In the genomic region with DNA sequence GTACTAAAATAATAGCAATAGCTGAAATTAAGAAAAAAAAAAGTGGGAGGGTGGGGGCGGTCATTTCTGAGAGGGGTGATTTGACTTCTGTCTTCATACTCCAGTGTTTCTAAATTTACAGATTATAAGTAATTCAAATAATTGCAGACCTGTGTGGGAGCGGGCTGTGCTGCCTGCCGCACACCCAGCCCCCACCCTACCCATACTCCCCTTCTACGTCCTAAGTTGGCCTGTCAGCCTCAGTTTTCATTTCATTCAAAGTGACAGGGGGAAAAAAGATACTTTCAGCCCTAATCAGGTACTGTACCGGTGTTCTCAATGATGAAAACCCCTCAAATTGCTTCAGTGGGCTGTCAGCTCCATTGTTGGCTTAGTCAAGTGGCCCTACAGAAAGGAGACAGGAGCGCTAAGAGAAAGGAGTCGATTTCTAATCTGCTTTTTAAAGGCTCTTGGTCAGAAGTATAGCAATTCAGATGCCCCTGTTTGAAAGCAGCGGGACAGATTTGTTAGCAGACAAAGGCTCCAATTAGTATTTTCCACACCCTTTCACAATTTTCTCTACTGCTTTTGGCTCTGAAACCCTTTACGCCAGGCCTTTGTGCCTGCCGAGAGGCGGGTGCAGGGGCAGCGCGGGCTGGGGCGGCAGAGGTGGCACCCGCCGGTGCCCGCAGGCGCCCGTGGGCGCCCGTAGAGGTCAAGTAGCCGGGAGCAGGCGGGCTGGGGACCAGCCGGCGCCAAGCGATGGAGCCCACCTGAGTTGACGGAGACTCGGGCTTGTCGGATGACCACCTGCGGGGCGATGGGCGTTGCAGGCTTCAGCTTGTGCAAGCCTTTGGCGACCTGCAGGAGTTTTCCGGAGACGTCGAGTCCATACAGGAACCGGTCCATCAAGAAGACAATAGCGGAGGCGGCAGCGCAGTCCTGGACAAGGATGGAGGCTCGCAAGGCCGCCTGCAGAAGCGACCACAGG, we compare ENCODE assay signal across 8 mouse cellular contexts.
A peak's percentile ranks its signal among the peaks of the same experiment; 100 is the strongest.
DNase-seq lines count a peak whose midpoint lies in the region; ATAC-seq and TF ChIP-seq lines count a peak whose summit lies in the region.

No protein-coding gene starts in this region.

- no peaks in the 10 kb centered on the region for H3K36me3 ChIP-seq in heart, postnatal 0 days (replicated peaks; ENCODE audit: control insufficient read depth, insufficient read depth, low read length)
- H3K36me3 ChIP-seq in forebrain, embryonic 13.5 days (ENCODE audit: poor library complexity, severe bottlenecking), result peaks cover 8% of the 10 kb centered on the region; the same call in 1 of the 2 replicates
- H3K36me3 ChIP-seq in midbrain, embryonic 12.5 days, result no peaks in the 10 kb centered on the region

- ATAC-seq in heart, postnatal 0 days (ENCODE audit: insufficient read depth, low read depth), result no peak
- ATAC-seq in forebrain, embryonic 13.5 days, result peak; percentile 84
- peak; percentile 76 for ATAC-seq in midbrain, embryonic 12.5 days (ENCODE audit: low FRiP score, low read depth)

- no peak overlapping the region for H3K9ac ChIP-seq in heart, postnatal 0 days (replicated peaks; ENCODE audit: low read depth, low read length)
- H3K9ac ChIP-seq in forebrain, embryonic 13.5 days, result peak overlapping the region; percentile 73
- H3K9ac ChIP-seq in midbrain, embryonic 12.5 days (replicated peaks), result peak overlapping the region; percentile 45

- H3K27me3 ChIP-seq in heart, postnatal 0 days (ENCODE audit: control insufficient read depth, insufficient read depth, low read length), result peaks cover 9% of the 10 kb centered on the region; the same call in 1 of the 2 replicates
- peaks cover 67% of the 10 kb centered on the region for H3K27me3 ChIP-seq in forebrain, embryonic 13.5 days
- peaks cover 81% of the 10 kb centered on the region for H3K27me3 ChIP-seq in midbrain, embryonic 12.5 days

- peak overlapping the region; percentile 19; the same call in 1 of the 2 replicates for H3K4me3 ChIP-seq in heart, postnatal 0 days (ENCODE audit: low read depth, low read length)
- H3K4me3 ChIP-seq in forebrain, embryonic 13.5 days, result peak overlapping the region; percentile 34
- H3K4me3 ChIP-seq in midbrain, embryonic 12.5 days, result peak overlapping the region; percentile 43

- WGBS in heart, postnatal 0 days, result 26% methylated on average over 43 of the region's 43 CpGs
- 2% methylated on average over 43 of the region's 43 CpGs for WGBS in forebrain, embryonic 13.5 days
- WGBS in midbrain, embryonic 12.5 days, result 7% methylated on average over 43 of the region's 43 CpGs

- intact Hi-C loops in heart, postnatal 14 days (cut with DNase I), result no loop called here

- H3K4me1 ChIP-seq in heart, postnatal 0 days (ENCODE audit: control insufficient read depth, insufficient read depth), result no peaks in the 10 kb centered on the region
- peaks cover 41% of the 10 kb centered on the region for H3K4me1 ChIP-seq in forebrain, embryonic 13.5 days
- H3K4me1 ChIP-seq in midbrain, embryonic 12.5 days, result peaks cover 19% of the 10 kb centered on the region

- peak overlapping the region; percentile 30; the same call in 1 of the 2 replicates for H3K4me2 ChIP-seq in heart, postnatal 0 days (ENCODE audit: low read depth, low read length)
- H3K4me2 ChIP-seq in forebrain, embryonic 13.5 days, result peak overlapping the region; percentile 75
- peak overlapping the region; percentile 74 for H3K4me2 ChIP-seq in midbrain, embryonic 12.5 days (replicated peaks)

- no peak for DNase-seq in heart, postnatal 0 days (ENCODE audit: low spot score)
- no peak for DNase-seq in heart, postnatal 14 days
- DNase-seq in WW6 (ENCODE audit: low read depth, low spot score), result peak; percentile 22
- no peak for DNase-seq in gastrocnemius, adult 8-10 months (ENCODE audit: low spot score in 2 of 2)
- DNase-seq in spleen, postnatal 14 days (ENCODE audit: low spot score in 2 of 2), result no peak
- DNase-seq in thymus, postnatal 25 days, result no peak

- TF ChIP-seq CTCF in heart, postnatal 0 days (IDR thresholded peaks at IDR 0.05; ENCODE audit: low read depth), result no peak

- no peak for TF ChIP-seq EP300 in heart, postnatal 0 days (IDR thresholded peaks at IDR 0.05; ENCODE audit: low read depth)

- H3K27ac ChIP-seq in heart, postnatal 0 days (ENCODE audit: low read depth), result no peak overlapping the region
- H3K27ac ChIP-seq in forebrain, embryonic 13.5 days, result peak overlapping the region; percentile 92
- H3K27ac ChIP-seq in midbrain, embryonic 12.5 days (replicated peaks), result peak overlapping the region; percentile 30; the same call in 1 of the 2 replicates

- H3K9me3 ChIP-seq in heart, postnatal 0 days (replicated peaks; ENCODE audit: control insufficient read depth, low read length), result no peaks in the 10 kb centered on the region
- 0 out of 2 replicates have a peak, but pooled peaks cover 4% of the 10 kb centered on the region for H3K9me3 ChIP-seq in forebrain, embryonic 13.5 days (replicated peaks)
- H3K9me3 ChIP-seq in midbrain, embryonic 12.5 days, result no peaks in the 10 kb centered on the region
